Mouse (Mus musculus): ENCODE data around the gene Leng1.
A peak's percentile ranks its signal among the peaks of the same experiment; 100 is the strongest.

Leng1 gene

DNA sequence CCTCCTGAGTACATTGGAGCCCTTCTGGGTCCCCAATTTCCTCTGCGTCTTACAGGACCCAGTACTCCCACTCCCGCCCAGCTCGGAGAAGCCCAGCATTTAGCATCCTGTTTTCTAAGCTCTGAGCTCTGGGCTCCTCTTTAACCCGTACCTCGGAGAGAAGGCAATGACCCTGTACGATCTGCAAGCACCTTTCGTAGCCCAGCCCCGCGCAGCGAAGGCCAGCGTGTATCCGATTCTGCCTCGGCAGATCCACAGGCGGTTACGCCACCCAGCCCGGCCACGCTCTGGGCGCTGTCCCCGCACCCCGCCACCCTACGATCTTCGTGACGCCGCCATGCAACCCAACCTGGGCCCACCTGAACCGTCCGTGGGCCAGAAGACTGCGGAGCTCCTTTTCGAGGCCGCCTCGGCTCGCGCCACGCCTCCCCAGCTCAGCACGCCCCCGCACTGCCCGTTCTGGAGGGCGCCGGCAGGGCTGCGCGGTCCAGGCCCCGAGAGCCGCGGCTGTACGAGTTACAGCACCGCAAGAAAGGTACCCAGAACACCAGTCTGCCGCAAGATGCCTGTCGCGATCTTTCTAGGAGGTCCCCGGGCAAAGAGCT is 26.8 kb upstream of the Leng1 start, which contains the start of gene Tsen34:
Gene Tsen34 (plus strand): TSS at position 482 of the 605 bp plus-strand sequence.
- no peak for DNase-seq (ENCODE audit: extremely low spot score, low read depth, low spot score)

DNA sequence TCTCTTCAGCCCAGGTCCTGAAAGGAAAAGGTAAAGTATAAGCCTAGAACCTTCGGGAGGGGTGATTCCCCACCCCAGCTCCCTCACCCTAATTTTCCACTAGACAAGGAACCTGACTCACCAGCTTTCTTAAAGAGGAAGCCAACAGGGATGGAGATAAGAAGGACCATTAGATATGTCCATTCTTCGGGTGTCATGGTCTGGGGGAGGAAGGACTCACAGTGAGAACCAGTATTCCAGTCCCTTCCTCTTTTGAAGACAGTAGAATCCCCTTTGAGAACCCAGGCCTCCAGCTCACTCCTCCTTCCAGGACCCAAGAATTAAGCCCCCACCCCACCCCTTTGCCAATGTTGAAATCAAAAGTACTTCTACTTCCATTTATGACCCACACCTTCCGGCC is 26.3 kb upstream of the Leng1 start:
- DNase-seq (ENCODE audit: extremely low spot score, low read depth, low spot score) = no peak

DNA sequence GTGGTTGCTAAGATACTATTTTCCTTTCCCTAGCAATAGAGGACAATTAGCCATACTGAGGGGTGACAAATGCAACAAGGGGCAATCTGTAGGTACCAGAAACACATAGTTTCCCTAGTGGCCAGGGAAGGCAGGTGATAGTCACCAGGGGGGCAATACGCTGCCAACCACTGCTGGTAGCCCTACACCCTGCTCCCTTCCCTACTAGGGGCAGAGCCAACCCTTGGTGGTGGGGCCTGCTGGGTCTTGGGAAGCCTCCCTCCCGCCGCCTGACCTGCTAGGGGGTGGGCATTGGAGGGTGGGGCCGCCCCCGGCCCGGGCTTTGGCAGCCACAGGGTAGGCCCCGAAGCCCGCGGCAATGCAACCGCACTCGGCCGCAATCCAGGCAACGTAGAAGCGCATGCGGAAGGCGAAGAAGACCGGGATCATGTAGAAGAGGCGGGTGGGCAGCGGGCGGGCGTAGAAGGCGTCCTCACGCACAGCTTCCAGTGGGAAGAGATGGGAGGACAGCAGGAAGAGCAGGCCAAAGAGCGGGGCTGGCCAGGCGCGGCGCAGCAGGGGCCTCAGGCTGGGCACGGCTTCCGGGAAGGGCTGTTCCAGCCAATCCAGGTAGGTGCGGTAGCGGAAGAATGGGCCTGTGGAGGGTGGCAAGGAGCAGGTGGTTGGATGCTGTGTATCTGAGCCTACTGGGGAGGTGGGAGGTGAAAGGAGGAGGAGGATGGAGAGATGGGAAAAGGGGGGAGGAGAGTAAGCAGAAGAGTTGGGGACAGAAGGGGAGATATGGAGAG is 20.0 kb upstream of the Leng1 start:
- DNase-seq (ENCODE audit: extremely low spot score, low read depth, low spot score) = no peak

DNA sequence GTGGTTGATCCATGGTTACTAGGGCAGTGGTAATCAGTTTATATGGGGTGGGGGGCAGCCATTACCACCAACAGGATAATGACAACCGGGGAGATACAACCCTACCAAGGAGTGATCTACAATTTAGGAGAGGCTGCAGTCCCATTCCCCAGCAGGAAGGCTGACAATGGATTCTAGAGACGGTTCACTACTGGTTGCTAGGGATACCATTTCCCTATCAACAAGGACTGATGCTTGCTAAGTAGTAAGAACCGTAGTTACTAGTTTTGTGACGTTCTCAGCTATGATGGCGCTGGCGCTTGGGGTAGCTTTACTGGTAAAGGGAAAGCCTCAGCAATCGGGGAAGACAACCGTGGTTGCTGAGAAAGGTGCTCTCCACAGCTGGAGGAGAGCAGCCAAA is 19.1 kb upstream of the Leng1 start:
- DNase-seq (ENCODE audit: extremely low spot score, low read depth, low spot score) = no peak

DNA sequence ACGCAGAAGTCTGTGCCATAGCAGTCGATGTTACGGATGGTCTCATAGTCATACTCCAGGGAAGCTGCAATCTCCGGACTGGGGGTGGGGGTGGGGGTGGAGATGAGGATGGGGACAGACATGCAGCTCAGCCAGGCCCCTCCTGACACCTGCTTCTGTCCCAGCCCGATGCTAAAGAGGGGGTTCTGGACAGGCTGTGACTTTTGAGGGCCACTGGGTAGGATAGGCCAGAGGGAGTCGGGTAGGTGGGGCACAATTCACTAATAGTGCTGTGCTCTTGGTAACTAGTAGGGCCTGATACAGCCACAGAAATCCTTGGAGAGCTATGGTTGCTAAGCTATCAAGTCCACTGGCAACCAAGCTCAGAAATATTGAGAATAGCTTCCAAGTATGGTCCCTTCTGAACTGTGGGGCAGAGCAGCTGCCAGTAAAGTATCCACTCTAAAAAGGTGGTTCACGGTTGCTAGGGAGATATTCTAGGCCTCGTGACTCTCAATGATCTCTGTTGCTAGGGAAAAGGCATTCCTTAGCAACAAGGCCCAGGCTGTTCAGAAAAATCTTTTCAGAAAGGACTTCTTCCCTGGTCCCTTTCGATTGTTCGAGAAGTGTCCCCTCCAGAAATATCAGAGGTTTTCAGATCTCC is 18.4 kb upstream of the Leng1 start:
- no peak for DNase-seq (ENCODE audit: extremely low spot score, low read depth, low spot score)

DNA sequence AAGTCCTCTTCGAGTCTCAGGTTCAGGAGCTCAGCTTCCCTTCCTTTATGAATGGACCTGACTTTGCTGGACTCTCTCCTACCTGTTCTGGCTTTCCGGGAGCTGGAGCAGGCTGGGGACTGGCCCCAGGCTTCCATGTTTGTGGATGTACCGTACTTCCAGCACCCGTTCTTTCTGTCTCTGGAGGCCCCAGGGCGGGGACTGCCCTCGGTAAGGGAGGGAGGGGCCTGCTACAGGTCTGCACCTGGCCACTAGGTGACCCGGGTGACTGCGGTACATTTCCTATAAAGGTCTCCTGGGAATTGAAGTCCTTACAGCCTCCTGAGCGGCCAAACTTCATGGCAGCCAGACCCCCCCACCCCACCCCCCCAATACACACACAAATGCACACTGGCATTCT is 11.7 kb upstream of the Leng1 start, which contains the start of gene Tmc4:
Gene Tmc4 (minus strand): TSS at position 212 of the 400 bp plus-strand sequence.
- DNase-seq (ENCODE audit: extremely low spot score, low read depth, low spot score) = no peak

DNA sequence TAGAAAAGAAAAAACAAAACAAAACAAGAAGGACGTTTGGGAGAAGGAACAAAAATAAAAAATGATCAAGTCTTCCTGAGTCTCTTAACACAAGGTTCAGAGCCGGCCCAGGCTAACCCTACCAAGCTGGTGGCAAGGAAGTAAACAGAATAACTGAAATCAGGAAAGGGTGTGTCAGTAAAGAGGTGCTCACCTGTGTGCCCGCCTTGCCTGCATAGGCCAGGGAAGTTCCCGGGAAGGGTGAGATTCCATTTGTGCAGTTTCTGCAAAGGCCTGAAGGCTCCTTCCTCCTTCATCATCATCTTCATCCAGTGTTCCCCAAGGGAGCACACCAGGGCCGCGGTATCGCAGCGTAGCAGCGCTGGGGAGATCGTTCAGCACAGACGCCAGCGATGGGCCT is 10.7 kb upstream of the Leng1 start:
- no peak for DNase-seq (ENCODE audit: extremely low spot score, low read depth, low spot score)

DNA sequence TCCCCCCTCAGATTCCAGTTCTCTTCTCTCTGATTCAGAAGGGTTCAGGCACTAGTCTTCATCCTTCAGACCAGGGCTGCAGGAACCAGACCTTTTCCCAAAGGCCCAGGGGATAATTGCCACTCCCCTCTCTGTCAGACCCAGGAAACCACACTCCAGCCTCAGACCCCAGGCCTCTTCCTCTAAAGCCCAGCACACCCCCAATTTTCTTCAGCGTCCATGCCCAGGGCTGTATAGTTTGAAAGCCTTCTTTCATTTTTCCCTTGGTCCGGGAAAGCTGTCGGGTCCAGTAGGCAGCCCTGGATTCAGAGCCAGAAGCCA is 9.5 kb upstream of the Leng1 start:
- DNase-seq (ENCODE audit: extremely low spot score, low read depth, low spot score) = no peak

DNA sequence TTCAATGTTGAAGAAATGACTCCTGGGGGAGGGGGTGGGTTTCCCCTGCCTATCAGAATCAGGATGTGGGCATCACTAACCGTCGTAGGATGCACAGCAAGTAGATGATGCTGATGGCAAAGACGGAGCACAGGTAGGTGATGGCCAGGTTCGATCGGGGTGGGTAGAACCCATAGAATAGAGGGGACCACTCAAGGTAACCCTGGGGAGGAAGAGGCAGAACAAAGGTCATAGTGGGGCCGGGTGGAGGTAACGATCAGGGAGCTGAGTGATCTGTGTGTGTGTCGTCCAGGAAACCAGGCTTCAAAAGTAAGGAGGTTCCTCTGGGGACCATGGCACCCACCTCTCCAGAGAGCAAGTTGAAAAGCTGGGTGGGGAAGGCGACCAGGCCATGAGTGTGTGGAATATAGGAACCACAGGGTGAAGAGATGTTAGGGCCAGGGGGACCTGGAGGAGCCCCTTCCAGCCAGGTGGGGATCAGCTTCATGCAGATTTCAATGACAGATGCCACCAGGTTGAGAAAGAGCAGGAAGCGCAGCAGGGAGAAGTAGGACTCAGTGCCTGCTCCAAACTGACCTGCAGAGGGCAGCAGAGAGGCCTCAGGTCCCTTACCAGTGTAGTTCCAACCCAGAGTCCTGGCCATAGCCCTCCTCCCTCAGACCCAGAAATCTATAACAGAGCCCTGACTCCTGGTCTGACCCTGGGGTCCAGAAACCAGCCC is 9.0 kb upstream of the Leng1 start:
- DNase-seq (ENCODE audit: extremely low spot score, low read depth, low spot score) = peak; percentile 66

DNA sequence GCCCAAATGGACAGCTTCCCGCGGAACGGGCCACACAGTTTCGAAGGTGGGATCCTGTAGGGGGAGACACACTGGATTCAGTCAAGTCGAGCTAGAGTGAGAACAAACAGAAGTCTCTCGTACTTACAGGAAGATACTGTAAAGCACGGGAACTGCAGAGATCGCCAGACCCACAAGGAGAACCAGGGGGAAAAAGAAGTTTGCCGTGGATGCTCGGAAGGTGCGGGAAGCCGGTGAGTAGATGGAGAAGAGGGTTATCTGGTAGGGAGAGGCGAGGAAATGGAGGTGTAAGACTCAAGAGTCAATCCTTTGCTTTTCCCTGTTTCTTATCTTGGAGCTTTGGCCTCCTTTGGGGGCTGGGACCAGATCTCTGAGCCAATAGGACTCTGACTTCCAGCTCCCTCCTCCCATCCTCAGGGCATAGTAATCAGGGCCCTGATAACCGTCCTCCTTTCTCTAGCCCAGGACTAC is 1.3 kb upstream of the Leng1 start:
- no peak for DNase-seq (ENCODE audit: extremely low spot score, low read depth, low spot score)

DNA sequence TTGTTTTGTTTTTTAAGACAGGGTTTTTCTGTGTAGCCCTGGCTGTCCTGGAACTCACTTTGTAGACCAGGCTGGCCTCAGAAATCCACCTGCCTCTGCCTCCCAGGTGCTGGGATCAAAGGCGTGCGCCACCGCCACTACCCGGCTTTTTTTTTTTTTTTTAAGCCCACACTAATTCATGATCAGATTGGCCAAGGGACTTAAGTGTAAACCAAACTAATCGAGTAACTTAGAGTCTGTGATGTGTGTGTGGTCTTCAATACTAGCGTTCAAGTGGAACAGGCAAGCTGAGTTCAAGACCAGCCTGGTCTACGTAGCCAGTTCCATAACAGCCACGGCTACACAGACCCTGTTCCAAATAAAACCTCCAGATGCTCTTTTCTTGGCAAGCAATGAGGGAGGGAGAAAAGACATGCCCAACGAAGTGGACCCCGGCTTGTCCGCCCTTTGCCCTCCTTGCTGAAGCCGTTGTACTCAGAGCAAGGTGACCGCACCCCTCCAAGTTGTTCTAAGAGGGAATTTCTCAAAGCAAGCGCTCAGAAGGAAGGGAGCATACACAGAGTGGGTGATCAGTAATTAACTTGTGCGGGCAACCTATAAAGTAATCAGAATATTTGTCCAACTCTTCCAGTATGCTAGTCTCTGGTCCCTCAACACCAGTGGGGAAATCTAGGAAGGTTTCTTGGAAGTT is 971 bp downstream of the Leng1 start:
- no peak for DNase-seq (ENCODE audit: extremely low spot score, low read depth, low spot score)

DNA sequence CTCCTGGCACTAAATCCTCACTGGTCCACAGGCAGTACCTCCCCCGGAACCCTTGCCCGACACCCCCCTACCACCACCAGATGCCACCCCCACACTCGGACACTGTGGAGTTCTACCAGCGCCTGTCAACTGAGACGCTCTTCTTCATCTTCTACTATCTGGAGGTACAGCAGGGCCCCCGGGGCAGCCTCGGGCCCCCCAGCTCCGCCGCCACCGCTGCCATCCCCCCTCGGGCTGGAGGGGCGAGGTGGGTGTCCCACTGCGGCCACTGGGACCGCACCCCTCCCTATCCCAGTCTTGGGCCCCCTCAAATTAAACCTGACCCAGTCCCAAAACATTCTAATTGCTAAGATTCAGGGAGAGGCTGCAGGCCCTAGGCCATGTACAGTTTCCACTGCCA is 7.1 kb downstream of the Leng1 start:
- no peak for DNase-seq (ENCODE audit: extremely low spot score, low read depth, low spot score)

DNA sequence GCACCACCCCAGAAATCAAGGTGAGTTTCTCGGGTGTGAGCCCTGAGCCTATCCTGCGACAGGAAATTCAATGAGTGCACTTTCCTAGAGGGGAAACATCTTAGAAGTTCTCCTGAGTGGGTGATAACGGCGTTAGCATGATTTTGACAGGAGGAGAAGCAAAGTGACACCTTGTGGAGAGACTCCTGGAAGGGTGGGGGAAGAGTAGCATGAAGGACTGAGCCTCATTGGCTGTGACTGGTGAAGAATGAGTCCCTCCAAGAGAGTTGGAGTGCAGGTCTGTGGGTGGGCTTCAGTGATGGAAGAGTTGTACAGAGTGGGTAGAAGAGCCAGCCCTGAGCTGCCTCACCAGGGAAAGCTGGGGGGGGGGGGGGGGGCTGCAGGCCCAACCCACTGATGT is 8.7 kb downstream of the Leng1 start:
- DNase-seq (ENCODE audit: extremely low spot score, low read depth, low spot score) = no peak

DNA sequence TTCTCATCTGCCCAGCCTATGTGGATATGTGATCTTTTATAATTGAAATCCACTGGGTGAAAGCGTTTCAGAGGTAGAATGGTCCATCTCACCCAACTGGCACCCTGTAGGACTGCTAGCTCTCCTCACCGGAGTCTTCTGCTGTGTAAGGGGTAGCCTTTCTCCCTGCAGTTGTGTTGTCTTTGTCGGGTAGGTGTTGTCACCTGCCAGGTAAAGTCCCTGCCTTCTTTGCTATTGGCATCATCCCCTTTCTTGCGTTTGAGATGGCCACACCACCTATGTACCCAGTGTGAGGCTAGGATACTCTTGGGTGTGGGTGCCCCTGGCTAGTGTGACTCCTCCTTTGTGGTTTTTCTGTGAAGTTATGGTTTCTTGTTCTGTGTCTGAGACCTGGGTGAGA is 19.0 kb downstream of the Leng1 start:
- no peak for DNase-seq (ENCODE audit: extremely low spot score, low read depth, low spot score)

DNA sequence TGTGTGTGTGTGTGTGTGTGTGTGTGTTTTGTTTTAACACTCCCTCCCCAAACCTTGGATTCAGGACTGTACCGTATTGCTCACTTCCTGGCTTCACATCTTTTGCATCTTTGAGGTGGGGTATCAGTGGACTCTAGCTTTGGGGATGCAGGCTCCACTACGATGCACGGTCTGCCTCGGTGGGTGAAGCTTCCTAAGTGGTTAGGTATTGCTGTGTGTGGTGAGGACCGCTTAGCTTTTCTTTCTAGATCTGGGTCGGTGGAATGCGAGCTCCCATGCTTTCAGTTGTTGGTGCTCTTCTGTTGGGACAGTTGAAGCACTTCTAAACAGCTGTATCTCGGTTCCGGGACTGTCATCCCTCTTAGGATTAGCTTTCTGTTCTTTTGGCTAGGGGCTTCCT is 19.5 kb downstream of the Leng1 start:
- DNase-seq (ENCODE audit: extremely low spot score, low read depth, low spot score) = no peak

DNA sequence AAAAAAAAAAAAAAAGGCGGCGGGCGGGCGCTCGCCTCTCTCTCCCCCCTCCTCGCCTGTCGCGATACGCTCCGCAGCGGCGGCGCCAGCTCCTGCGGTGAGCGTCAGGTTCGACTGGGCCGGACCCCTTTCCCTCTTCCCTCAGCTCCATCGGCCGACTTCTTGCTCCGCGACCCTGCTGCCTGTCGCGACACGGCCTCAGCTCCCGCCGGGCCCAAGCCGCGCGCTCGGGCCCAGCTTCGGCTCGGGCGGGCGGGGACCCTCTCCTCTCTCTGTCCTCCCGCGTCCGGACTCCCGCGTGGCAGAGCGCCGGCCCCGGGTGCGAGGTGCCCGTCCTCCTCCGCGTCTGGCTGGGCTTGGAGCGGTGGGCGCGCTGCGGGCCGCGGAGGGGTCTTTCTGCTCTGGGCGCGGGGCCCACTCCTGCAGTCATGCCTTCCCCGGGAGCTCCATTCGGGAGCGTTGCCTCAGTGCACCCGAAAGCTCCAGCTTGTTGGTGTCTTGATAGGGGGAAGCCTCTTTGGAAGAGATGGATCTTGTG is 20.1 kb downstream of the Leng1 start:
- DNase-seq (ENCODE audit: extremely low spot score, low read depth, low spot score) = no peak

DNA sequence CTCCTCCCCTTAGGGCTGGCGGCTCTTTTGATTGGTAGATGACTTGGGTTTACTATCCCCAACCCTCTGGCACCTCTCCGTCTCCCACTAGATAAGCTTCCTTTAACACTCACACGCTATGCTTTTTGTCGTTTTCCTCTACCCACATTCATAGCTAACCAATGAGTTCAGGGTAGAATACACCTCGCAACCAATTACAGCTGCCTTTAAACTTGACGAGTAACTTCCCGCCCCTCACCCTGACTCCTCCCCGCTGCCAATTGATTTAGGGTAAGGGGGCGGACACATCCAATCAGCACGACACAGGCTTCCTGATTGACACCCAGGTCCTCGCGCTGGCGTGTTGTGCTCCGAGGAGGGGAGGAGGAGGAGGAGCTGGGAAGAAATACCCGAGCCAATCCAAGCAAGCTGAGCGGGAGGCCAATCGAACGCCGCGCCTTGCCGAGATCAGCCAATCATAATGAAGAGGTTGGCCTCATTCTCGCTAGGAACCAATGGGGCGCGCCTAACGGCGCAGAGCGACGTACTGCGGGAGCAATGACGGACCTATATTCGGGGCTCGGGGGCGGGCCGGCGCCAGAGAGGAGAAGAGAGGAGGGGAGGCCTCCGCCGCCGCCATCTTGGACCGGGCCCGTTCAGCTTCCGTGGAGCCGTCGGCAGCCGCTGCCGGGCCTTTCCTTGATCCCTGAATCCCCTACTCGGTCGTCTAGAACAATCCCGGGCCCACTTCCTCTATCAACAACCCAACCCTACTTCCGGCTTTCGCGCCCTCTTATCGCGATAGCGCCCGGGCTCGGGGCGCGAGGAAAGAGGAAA is 20.8 kb downstream of the Leng1 start, which contains the start of gene Cnot3:
Gene Cnot3 (plus strand): TSS at position 597 of the 816 bp plus-strand sequence.
- peak; percentile 93 for DNase-seq (ENCODE audit: extremely low spot score, low read depth, low spot score)

DNA sequence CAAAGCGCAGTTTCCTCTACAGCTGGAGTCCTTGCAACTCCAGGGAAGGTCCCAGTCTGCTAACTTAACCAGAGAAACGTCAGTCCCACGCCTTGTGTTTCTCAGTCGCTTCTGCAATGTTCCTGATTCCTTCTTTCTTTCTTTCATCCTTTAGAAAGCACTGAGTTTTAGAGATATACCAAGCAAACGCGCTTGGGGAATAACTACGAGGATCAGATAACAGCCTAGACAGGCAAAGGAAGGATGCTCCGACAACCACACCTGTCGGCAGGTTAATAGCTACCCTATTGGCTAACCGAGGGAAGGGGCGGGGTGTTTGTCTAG is 21.3 kb downstream of the Leng1 start:
- no peak for DNase-seq (ENCODE audit: extremely low spot score, low read depth, low spot score)

DNA sequence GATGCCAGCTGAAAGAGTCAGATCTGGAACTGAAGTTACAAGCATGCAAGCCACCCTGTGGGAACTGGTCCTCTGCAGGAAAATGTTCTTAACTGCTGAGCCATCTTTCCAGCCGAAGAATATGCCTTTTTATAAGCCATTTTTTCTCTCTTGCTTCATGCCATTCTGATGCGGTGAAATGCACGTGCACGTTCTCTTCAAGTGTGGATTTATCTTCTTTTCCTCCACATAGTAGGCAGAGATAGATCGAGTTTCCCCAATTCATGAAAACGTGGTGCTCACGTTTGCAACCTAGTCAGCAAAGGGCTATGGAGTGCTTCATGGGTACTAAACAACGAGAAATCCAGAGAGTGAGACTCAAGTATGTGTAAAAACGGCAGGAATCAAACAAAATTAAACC is 21.8 kb downstream of the Leng1 start:
- DNase-seq (ENCODE audit: extremely low spot score, low read depth, low spot score) = no peak

DNA sequence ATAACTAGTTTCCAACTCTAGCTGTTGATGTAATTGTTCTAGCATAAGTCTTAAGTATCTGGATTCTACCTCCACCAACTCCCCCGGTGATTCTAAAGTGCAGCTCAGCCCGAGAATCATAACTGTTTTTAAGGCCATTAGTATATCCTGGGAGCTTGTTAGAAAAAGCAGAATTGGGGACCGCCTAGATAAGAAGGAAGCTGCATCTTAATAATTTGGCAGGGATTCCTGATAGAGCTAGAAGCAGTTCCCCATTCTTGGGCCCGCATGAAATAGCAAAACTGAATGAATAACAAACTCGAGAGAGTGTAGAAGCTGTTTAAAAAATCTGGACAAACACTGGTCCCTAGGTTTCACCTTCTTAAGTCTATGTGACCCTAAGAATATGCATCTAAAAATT is 22.2 kb downstream of the Leng1 start:
- no peak for DNase-seq (ENCODE audit: extremely low spot score, low read depth, low spot score)

Data from hindlimb bud, embryonic 11.5 days (tissue).